Mouse (Mus musculus) forebrain, postnatal 0 days (tissue): ENCODE results near the gene Slc25a48. TPM values are rescaled to one million over a fixed set of nuclear protein-coding genes. Genes with fewer than 3 reads are reported as not detected.
A peak's percentile ranks its signal among the peaks of the same experiment; 100 is the strongest.

Experiments
- ATAC-seq: fragments of 200-750 bp; cut with Nextera tagmentation; 2 replicates; pipeline ENCODE4 v1.8.0; 2017; ENCODE audit warnings: mild to moderate bottlenecking, moderate library complexity
- DNase-seq: peaks from one replicate; pipeline ENCODE4 v3.0.0-alpha.2; 2015
- H3K27ac ChIP-seq: fragments of 300-500 bp; sonication (generic); 2 replicates; pipeline ENCODE4 v1.5.1; 2014; ENCODE audit warnings: low read depth, mild to moderate bottlenecking, antibody characterized with exemption, low read length, moderate library complexity, mixed read lengths
- H3K27me3 ChIP-seq: fragments of 300-500 bp; sonication (generic); 2 replicates; pipeline ENCODE4 v1.6.1; 2014; ENCODE audit warnings: mild to moderate bottlenecking, low read length, mixed read lengths; ENCODE audit not compliant: insufficient read depth
- H3K36me3 ChIP-seq: fragments of 300-500 bp; sonication (generic); 2 replicates; pipeline ENCODE4 v1.6.1; 2014; ENCODE audit warnings: mild to moderate bottlenecking, moderate library complexity; ENCODE audit not compliant: insufficient read depth
- H3K4me1 ChIP-seq: fragments of 300-500 bp; sonication (generic); 2 replicates; pipeline ENCODE4 v1.6.1; 2014; ENCODE audit warnings: antibody characterized with exemption; ENCODE audit not compliant: insufficient read depth
- H3K4me2 ChIP-seq: fragments of 300-500 bp; sonication (generic); 2 replicates; pipeline ENCODE4 v1.6.1; 2014; ENCODE audit warnings: low read depth, mild to moderate bottlenecking, moderate library complexity
- H3K4me3 ChIP-seq: fragments of 300-500 bp; sonication (generic); 2 replicates; pipeline ENCODE4 v1.5.1; 2014; ENCODE audit warnings: low read depth, low read length, mixed read lengths
- H3K9ac ChIP-seq: fragments of 300-500 bp; sonication (generic); 2 replicates; pipeline ENCODE4 v1.6.1; 2014; ENCODE audit warnings: mild to moderate bottlenecking
- H3K9me3 ChIP-seq: fragments of 300-500 bp; sonication (generic); 2 replicates; pipeline ENCODE4 v1.6.1; 2016; ENCODE audit warnings: low read length
- CTCF ChIP-seq: sonication (generic); IDR thresholded peaks from 2 replicates; pipeline ENCODE4 v1.5.1; 2016; ENCODE audit warnings: antibody characterized with exemption, control low read depth, low read depth
- WGBS: fragments of 180-500 bp; shearing (Covaris S2); extraction: QIAGEN DNeasy Blood & Tissue Kit; methylation state at CpG from one replicate; pipeline ENCODE4 v1.1.7; 2014; 5-methylcytosine and 5-hydroxymethylcytosine counted together
- polyA plus RNA-seq: library from polyadenylated mRNA; unstranded; fragments of >200 nt; fragmentation: Nextera tagmentation; extraction: Ambion mirVana; gene quantifications from 2 replicates; pipeline ENCODE4 v1.2.1, GENCODE M21; 2015
- total RNA-seq: library from RNA; depleted of rRNA; stranded (reverse); fragments of >200 nt; gene quantifications from 2 replicates; pipeline ENCODE4 v1.2.3, GENCODE M21; 2014

Gene Slc25a48
- total and polyA plus RNA-seq, 2 experiments from 2014 or later: 0.06 TPM; not detected in 1

GRCm38 (mm10) chr13:56432496-56432895, 5.7 kb upstream of the Slc25a48 start:
- Histone ChIP-seq H3K27me3 (peaks cover 8% of the 10 kb centered on the region; the same call in 1 of the 2 replicates), H3K4me2 (no peak overlapping the region), H3K9ac (no peak overlapping the region), H3K27ac (no peak overlapping the region), H3K4me3 (no peak overlapping the region), H3K36me3 (no peaks in the 10 kb centered on the region), H3K9me3 (no peaks in the 10 kb centered on the region), H3K4me1 (no peaks in the 10 kb centered on the region)
- no peak for ATAC-seq
- DNase-seq: no peak
- WGBS: 91% methylated on average over 9 of the region's 12 CpGs
- no peak for TF ChIP-seq CTCF

DNA sequence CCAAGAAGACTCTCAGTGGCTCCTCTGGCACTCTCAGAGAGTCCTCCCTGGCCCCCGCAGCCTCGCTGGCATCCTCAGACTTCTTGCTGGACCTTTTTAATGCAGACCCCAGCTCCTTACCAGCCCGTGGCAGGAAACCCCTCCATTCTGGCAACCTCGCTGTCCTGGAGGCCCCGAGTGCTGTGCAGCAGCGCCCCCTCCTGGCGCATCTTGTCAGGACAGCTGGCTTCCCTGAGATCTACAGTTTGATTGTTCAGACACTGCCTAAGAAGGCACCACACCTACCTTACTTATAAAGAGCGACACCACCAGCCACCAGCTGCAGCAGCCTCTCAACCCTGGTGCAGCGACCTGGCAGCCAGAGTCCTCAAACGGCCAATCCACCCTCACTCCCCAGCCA, 4.7 kb upstream of the Slc25a48 start:
- no peaks in the 10 kb centered on the region for H3K9me3 ChIP-seq
- 12% methylated on average over 10 of the region's 10 CpGs for WGBS
- ATAC-seq (peak; percentile 62; the same call in 1 of the 2 replicates), DNase-seq (peak; percentile 86)
- H3K27ac ChIP-seq: no peak overlapping the region
- H3K9ac ChIP-seq: no peak overlapping the region
- H3K36me3 ChIP-seq: no peaks in the 10 kb centered on the region
- H3K4me2 ChIP-seq: no peak overlapping the region
- H3K4me3 ChIP-seq: no peak overlapping the region
- TF ChIP-seq CTCF: peak; percentile 87
- H3K4me1 ChIP-seq: no peaks in the 10 kb centered on the region
- peaks cover 17% of the 10 kb centered on the region; the same call in 1 of the 2 replicates for H3K27me3 ChIP-seq

GRCm38 (mm10) chr13:56434311-56434751, 3.8 kb upstream of the Slc25a48 start:
- no peak for DNase-seq
- H3K9me3 ChIP-seq: no peaks in the 10 kb centered on the region
- H3K4me2 ChIP-seq: no peak overlapping the region
- no peak overlapping the region for H3K27ac ChIP-seq
- ATAC-seq: no peak
- H3K9ac ChIP-seq: no peak overlapping the region
- H3K36me3 ChIP-seq: no peaks in the 10 kb centered on the region
- H3K4me3 ChIP-seq: no peak overlapping the region
- WGBS: 80% methylated on average over 9 of the region's 9 CpGs
- H3K27me3 ChIP-seq: peaks cover 25% of the 10 kb centered on the region; the same call in 1 of the 2 replicates
- no peaks in the 10 kb centered on the region for H3K4me1 ChIP-seq
- TF ChIP-seq CTCF: no peak

- H3K27ac ChIP-seq: no peak overlapping the region
- peaks cover 39% of the 10 kb centered on the region for H3K27me3 ChIP-seq
- peak; percentile 58 for ATAC-seq
- DNase-seq: peak; percentile 46
- H3K4me1 ChIP-seq: no peaks in the 10 kb centered on the region
- no peak overlapping the region for H3K9ac ChIP-seq
- WGBS: 39% methylated on average over 10 of the region's 10 CpGs
- H3K36me3 ChIP-seq: no peaks in the 10 kb centered on the region
- H3K4me3 ChIP-seq: no peak overlapping the region
- no peak overlapping the region for H3K4me2 ChIP-seq
- TF ChIP-seq CTCF: peak; percentile 38
- no peaks in the 10 kb centered on the region for H3K9me3 ChIP-seq
Measured at GRCm38 (mm10) chr13:56435615-56436287, 2.4 kb upstream of the Slc25a48 start.

DNA sequence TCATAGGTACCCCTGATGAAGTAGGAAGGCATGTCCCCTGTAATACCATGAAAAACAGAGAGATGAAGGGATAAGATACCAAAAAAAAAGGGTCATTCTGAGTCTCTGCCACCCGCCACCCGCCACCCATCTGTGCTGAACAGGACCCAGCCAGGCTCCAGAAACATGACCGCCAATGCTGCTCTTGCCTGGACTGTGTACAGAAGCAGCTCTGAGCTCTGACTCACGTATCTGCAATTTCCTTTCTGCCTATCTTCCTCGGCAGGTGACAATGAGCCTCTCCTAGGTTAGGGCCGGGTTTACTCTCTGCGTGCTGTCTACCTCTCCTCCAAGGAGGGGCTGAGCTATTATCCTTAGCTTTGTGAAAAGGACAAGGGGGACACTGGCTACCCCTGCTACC, 5.3 kb downstream of the Slc25a48 start:
- DNase-seq: no peak
- Histone ChIP-seq H3K4me3 (no peak overlapping the region), H3K4me1 (no peaks in the 10 kb centered on the region), H3K9me3 (no peaks in the 10 kb centered on the region), H3K4me2 (no peak overlapping the region), H3K9ac (no peak overlapping the region), H3K27ac (no peak overlapping the region), H3K27me3 (peaks cover 24% of the 10 kb centered on the region), H3K36me3 (no peaks in the 10 kb centered on the region)
- no peak for TF ChIP-seq CTCF
- ATAC-seq: no peak
- 79% methylated on average over 7 of the region's 7 CpGs for WGBS

GRCm38 (mm10) chr13:56444112-56444511, 6.0 kb downstream of the Slc25a48 start:
- TF ChIP-seq CTCF: no peak
- WGBS: 94% methylated on average over 3 of the region's 3 CpGs
- Histone ChIP-seq H3K27me3 (peaks cover 17% of the 10 kb centered on the region), H3K9ac (no peak overlapping the region), H3K4me3 (no peak overlapping the region), H3K4me1 (no peaks in the 10 kb centered on the region), H3K4me2 (no peak overlapping the region), H3K9me3 (no peaks in the 10 kb centered on the region), H3K36me3 (no peaks in the 10 kb centered on the region), H3K27ac (no peak overlapping the region)
- DNase-seq (no peak), ATAC-seq (no peak)

GRCm38 (mm10) chr13:56444996-56445395, 6.8 kb downstream of the Slc25a48 start:
- Histone ChIP-seq H3K4me3 (no peak overlapping the region), H3K9me3 (no peaks in the 10 kb centered on the region), H3K4me2 (no peak overlapping the region), H3K27ac (no peak overlapping the region), H3K36me3 (no peaks in the 10 kb centered on the region), H3K4me1 (no peaks in the 10 kb centered on the region), H3K9ac (no peak overlapping the region), H3K27me3 (peaks cover 9% of the 10 kb centered on the region)
- WGBS: 91% methylated on average over 6 of the region's 6 CpGs
- TF ChIP-seq CTCF: no peak
- ATAC-seq (no peak), DNase-seq (no peak)
